Mouse (Mus musculus) fibroblast of lung, adult 2 months (primary cell): ENCODE measurements around the gene Grik3.

Experiments used
- DNase-seq: peaks from one replicate; pipeline ENCODE4 v3.0.0-alpha.2; 2011; ENCODE audit warnings: low read depth

The Grik3 gene

DNA sequence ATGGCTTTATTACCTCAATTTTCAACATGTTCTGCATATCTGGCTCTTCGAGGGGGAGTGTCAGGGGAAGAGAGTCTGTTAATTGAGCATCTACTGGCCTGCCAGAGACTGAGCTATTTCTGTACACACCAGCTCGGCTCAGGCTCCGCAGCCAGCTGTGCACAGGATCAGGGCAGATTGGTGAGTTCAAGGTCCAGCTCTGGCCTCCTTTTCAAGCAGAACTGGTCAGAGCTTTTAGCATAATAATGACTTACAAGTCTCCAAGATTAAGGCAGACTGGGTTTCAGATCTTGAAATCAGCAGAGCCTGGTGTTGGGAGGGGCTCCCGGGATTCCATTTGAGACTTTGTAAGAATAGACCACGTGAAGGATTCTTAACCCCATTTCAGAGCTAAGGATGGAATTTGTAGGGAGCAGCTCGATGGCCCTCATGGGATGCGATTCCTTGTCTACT lies 55.3 kb downstream of the Grik3 start:
- no peak for DNase-seq

DNA sequence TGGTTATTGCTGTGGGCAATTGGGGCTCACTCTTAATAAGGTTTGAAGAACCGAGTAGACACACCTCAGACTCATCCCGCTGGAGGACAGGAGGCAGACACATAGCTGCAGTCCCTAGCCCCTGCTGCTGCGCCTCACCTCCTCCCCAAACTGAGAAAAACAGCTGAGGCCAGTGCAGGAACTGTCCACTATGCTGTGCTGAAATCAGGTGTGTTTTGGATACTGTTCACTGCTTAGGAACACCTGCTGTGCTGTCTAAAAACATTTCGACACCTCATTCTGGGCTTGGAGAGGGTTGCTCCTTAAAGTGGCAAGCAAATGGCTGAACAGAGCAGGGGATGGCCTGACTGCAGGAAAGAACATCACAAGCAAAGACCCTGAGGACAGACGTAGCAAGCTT lies 57.7 kb downstream of the Grik3 start:
- DNase-seq, result no peak

DNA sequence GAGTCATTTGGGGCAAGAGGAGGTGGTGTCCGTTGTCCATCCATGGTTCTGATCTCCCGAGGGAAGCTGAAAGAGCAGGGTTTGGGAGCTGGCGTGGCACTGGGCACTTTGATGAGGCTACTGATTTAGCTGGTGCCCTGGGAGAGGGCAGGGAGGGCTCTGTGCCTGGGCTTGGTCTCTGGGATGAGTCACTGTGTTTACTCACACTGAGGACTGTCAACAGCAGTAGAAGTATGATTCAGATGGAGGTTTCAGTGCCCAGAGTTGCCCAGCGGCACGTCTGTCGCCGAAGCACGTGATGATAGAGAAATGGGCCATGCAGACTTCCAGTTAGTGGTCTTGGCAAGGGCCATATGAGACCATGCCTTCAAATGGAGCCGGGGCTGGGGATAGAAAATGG lies 63.3 kb downstream of the Grik3 start:
- DNase-seq, result no peak

DNA sequence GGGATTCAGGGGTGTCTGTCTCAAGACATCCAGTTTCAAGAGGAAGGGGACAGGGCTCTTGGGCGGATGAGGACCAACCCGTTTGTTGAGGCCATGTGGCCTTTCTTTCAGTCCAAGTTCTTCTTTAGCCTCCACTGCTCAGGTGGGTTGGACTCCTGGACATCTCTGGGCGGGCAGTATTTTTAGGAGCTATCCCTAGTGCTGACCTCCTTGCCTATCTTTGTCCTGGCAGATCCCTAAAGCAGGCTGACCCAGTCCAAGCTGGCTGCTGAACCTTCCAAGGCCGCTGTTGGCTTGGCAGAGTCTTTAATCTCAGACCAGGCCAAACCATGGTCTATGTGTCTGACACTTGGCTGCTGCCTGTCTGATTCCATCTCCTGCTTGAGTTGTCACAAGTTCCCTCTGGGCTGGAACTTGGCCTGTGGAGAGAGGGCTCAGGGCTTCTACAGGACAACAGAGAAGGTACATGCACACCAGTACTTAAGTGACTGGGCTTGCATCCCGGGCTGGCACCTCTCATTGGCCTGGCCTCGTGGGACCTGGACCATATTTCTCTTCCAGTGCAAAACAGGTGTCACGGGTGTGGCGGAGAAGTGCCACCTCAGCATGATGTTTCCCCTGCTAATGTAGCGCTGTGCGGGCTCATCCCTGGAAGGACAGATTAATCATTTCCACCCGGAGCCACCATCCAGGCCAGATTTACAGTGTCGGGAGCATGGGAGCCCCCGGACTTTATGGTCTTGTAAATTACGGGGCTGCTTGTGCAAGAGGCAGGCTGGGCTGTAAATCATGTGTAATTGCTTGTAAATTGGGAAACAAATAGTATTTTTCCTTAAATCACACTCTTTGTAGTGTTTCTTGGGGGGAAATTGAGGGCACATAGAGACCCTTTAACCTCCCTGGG lies 66.2 kb downstream of the Grik3 start:
- DNase-seq, result no peak

DNA sequence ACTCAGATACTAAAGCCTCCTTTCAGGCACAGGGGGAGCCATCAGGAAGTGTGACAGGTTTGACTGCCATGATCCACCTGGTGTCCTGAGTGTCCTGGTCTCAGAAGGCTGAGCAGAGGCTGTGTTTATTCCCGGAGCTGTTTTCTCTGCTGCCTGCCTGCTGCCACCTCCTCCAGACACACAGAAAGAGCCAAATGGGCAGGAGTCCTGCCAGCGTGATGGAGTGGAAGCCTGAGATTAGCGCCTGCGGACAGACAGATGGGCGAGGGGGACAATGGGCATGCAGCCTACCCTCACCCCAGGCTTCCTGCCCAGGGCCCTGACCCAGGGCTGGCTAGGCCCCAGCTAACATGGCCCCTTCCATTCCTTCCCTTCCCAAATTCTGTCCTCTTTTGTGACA lies 69.1 kb downstream of the Grik3 start:
- DNase-seq, result no peak

DNA sequence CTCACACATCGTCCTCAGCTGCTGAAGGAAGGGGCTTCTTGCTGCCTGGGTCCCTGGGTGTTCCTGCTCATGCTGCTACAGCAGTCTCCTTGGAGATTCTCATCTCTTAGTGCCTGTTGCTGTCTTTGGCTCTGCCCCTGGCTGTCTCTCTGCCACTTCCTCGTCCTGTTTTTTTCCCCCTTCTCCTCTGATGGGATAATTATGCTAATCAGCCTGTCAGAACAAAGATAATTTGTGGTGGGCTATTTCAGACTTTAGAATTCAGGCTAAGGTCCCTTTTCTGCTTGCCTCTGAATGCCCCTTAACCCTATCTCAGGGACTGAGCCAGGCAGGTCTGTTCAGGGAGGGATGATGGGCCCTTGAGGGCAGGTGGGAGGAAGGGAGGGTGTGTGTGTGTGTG lies 70.3 kb downstream of the Grik3 start:
- DNase-seq, result no peak

DNA sequence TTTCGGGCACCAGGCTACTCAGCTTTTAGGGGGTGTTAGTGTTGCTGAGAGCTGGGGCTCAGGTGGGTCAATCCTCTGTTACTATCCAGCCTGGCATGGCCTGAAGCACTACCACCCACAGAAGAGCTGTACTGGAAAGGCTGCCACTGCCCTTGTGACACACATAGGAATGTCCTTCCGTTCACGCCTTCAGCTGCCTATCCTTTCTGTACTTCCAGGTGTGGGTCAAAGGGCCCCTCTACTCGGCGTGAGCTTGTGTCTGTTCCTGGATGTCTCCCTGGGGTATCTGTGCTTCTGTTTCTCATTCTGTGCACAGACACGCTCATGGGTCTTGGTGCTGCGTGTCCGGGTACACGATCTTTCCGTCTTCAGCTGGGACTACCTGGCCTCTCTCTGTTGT lies 73.1 kb downstream of the Grik3 start:
- no peak for DNase-seq

DNA sequence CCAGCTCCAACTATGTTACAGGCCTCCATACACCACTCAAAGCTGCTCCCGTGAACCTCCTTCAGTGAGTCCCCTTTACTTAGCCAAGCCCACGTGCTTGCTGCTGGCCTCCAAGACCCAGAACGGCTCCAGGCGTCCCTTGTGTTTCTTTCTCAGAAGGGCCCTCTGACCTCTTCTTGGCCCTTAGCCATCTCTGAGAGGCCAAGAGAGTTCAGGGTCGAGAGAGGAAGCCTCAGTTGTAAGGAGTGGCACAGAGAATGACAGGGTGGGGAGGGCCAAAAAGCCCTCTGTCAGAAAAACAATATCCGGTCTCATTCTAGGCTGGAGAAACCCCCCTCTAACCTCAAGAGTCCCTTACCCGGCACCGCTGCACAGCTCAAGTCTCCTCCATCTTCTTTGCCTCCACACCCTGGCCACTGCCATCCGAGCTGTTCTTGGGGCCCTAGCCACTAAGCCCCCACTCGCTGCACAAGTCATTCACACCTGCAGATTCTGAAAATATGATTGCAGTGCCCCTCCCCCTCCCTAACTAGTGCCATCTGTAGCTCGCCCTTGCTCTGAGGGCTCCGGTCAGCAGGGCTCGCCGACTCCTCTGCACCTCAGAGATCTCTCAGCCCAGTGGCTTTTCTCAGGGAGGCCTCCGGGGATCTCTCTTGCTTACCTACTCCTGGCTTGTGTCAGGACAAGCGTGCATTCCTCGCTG lies 73.7 kb downstream of the Grik3 start:
- no peak for DNase-seq

DNA sequence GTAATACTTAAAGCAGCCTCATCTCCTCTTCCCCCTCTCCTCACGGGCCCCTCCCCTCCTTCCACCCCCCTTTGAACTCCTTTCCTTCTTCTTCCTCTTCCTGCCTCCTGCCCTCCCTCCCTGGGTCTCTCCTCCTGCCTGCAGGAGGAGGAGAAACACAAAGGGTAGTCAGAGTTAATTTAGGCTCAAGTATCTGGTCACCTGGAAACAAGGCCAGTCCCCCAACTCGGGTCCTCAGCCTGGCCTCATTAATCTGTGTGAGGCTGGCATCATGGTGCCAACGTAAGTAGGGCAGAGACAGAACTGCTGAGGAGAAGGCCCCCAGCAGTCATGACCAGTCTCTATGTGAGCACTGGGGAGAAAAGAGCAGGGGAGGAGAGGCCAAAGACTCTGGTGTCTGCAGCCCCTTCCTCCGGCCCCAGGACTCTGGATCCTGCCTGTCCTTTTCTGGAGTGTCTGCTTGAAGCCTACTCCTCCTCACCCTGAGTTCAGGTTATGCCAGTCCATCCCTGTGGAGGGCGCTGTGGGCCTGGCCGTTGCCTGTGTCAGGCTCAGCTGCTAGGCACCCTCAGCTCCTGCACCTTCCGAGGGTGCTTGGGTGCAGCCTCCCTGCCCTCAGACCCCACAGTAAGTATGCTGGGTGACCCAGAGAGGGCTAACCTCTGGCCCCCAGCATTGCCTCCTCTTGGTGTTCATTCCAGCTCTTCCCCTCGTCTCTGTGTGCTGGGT lies 75.4 kb downstream of the Grik3 start:
- DNase-seq, result no peak

DNA sequence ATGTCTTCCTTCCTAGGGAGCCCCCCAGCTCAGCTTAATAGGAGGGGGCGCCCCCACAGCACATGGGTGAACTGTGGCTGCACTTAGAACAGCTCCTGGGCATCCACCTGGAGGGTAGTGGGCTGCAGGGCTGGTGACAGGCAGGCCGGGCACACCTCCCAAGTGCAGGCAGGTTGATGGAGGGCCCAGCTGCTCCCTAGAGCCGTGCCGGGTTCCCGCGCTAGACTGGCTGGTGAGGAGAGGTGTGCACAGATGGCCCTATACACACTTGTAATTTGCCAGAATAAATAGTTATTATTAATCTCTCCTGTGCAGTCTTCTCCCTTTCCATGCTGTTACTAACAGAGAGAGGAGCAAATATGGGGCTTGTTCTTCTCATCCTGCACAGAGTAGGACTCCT lies 77.7 kb downstream of the Grik3 start:
- no peak for DNase-seq

DNA sequence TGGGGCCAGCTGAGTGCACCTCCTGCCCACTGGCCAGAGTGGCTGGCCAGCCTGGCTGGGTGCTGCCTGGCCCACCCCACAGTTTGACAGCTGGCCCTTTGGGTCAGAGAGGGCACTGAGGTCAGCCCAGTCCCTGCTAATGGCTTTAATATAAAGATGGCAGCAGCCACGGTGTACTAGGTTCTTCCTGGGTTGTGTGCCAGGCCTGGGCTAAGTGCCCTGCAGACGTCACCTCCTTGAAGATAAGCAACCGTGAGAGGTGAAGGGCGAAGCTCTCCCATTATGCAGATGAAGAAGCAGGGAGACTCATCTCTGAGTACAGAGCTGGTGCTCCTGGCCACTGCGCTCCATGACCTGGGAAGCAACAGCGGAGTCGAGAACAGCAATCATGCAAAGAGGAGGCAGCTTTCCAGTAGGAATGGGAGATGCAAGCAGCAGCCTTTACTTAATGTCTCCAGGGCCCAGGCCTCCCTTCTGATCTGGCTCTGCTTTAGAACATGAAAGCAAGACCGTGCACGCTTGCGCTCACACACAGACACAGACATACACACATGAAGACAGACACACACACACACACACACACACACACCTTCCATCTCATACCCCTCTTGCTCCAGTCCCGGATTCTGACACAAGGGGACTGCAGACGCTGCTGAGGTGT lies 81.3 kb downstream of the Grik3 start:
- DNase-seq, result no peak

DNA sequence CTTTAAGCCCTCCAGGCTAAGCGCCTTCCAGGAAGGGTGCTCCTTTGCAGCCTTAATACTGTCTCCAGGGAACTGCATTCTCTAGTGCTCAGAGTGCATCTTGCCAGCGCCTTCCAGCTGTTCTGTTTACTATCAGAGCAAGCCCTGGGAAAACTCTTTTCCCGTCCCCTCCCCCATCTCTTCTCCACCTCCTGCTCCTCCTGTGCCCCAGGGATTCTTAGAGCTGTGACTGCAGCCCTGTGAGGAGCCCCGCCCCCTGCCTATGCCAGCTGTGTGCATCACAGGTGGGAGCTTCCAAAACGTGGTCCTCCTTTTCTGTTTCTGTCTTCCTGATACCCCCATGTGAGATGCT lies 81.8 kb downstream of the Grik3 start:
- DNase-seq, result no peak

DNA sequence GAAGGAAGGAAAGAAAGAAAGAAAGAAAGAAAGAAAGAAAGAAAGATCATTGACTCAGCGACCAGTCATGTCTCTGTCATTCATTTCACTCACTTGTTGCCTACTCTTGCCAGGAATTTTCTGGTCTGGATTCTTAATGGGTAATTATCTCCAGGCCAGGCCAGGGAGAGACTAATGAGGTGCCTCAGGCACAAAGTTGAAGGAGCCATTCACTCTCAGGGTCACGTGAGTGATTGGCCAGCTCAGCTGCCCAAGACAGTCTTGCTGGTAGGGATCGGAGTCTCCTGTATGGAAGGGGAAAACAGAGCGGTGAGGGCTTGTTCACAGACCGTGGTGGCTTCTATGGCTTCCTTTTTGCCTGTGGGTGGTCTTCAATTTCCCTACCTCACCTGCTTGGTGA lies 82.5 kb downstream of the Grik3 start:
- DNase-seq, result no peak

DNA sequence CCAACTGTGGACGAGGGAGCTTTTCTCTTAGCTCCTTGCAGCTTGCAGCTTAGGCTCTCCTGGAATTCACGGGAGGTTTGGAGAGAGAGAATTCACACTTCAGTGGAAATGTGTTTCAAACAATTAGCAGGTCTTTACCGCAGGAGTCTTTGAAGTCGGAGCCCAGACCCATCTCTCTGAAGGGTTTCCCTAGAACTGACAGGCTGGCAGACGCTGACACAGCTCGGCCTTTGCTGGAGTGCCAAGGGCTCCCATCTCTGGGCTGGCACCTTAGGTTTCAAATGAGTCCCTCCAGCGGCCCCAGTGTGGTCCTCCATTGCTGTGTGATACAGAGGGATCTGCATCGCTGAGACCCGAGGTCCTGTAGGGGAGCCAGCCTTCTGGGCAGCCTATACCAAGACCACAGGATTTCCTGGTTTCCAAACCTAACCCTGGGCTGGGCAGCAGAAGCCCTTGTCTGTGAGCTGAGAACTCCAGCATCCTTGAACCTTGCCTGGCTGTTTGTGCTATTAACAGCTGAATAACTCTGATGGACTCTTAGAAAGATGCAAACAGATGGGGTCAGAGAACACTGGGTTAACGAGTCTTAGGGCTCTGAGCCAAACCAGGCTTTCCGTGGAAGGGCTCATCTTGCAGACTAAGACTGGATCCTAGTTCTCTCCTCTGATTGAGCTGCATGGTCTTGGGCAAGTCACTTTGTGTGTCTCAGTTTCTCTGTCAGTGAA lies 83.6 kb downstream of the Grik3 start:
- DNase-seq, result no peak

DNA sequence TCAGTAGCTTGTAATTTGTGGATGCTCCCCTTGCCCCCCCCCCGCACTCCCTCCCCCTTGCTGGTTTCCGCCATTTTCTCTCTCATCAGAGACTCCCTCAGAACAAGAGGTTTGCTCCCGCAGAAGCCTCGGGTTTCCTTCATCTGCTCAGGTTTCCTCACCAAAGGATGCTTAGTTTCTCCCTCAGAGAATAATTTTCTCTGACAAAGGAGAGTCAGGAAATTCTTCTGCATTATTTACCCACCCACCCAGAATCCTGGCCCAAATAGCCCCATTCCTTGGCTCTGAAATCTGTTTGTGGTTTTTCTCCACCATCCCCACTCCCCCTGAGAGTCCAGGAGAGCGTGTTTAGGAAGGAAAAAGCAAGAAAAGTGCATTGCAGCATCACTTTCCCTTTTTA lies 89.8 kb downstream of the Grik3 start:
- DNase-seq, result no peak

DNA sequence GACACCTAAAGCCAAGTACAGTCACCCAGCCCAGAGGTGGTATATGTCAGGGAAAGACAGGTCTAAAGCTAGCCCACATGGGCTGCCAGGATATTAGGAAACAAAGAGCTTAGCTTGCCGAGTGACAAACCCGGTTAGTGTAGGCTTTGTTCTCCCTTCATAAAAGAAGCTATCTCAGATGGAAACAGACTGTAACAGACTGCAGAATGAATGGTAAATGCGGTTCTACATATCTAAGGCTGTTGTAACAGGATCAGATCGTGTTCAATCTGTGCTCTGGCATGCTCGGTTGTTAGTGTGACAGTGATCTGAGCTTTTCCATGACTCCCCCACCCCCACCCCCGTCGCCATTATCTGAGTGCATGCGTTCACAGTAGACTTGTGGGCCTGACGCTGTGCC lies 92.8 kb downstream of the Grik3 start:
- DNase-seq, result no peak

DNA sequence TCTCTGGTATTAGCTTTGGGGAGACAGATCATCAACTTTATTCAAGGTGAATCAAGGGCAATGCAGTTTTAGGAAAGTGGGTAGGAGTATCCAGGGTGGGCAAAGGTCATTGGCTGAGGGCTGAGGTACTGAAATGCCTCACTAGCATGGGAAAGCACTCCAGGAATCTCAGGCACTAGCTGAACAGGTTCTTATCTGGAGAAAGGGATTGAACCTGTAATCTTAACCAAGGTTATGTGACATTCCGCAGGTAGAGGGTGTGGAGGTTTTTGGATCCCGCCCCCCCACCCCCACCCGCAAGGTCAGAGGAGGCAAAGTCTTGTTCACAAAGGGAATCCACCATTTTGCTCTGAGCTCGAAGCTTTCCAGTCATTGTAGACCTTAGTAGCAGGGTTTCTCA lies 93.4 kb downstream of the Grik3 start:
- no peak for DNase-seq

DNA sequence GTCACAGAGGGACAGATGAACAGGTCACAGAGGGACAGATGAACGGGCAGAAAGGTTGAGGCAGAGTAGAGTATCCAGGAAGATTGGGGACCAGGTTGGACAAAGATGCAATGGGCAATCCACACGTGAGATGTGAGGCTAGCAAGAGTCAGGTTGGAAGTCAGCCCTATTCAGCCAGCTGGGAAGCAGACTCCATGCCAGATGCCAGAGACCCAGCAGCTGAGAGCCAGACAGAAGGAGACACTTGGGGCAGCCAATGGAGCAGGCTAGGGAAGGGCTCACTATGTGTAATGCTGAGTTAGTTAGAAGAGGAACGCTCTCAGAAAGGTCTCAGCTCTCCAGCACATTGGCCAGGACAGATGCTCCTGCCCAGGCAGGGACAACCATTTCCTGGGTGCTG lies 94.2 kb downstream of the Grik3 start:
- DNase-seq, result no peak

DNA sequence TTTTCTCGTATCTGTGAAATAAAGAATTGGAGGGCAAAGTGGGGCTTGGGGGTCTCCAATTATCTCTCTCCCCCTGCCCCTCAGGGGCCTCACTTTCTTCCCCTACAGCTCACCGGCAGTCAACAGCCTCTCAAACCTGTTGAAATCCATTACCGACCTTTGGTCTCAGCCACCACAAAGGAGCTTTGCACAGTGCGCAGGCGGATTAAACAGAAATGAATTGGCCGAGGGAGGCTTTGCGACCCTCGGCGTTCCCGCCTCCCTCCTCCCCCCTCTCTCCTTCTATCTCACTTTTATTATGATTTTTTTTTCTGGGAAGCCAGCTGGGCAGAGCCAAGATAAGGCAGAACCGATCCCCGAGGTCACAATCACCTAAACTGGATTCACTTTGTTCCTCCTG lies 97.1 kb downstream of the Grik3 start:
- DNase-seq, result no peak

DNA sequence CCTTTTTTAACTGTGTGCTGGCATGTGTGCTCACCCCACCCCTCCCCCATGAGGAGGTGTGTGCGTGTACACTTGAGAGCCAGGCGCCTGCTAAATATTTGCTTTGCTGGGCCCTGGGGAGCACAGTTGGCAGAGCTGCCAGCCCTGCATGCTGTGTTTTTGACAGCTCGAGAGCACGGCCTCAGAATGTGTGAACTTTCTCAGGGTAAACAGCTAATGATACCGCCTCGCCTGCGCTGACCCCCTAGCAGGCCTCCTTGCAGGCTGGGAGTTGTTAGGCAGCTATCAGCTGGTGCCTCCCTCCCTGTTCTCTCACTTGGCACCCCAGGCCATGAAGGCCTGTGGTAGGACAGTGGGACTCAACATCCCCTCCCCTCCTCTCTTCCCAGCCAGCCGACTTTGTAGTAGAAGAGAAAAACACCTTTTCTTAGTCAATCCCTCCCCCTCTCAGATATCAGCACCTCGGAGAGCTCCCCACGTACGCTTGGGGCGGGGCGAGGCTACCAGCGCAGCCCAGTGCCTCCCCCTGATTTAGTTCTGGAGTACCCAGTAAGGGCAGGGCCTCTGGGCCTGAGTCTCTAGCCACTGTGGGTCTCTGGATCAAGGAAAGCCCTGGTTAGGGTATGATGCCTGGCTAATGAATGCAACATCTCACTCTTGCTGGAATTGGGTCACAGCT lies 99.9 kb downstream of the Grik3 start:
- DNase-seq, result no peak

DNA sequence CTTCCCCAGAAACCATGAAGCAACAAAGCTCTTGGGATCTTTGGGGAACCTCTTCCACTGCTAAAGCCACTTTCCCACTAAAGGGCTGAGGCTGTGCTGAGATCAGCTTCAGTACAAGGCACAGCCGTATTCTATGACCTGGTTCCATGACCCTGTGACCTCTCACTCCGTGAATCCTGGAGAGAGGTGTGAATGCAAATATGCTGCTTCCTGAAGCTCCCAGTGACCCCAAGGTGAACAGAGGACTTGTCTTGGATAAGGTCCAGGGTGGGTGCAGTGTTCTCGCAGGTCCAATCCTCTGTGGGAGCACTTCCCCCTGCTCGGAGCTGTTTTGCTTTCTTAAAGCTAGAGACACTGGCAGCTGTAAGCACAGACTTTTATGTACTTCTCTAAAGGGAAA lies 102.2 kb downstream of the Grik3 start:
- DNase-seq, result no peak
